12 mouse cellular contexts compared by ENCODE assay signal in the genomic region with DNA sequence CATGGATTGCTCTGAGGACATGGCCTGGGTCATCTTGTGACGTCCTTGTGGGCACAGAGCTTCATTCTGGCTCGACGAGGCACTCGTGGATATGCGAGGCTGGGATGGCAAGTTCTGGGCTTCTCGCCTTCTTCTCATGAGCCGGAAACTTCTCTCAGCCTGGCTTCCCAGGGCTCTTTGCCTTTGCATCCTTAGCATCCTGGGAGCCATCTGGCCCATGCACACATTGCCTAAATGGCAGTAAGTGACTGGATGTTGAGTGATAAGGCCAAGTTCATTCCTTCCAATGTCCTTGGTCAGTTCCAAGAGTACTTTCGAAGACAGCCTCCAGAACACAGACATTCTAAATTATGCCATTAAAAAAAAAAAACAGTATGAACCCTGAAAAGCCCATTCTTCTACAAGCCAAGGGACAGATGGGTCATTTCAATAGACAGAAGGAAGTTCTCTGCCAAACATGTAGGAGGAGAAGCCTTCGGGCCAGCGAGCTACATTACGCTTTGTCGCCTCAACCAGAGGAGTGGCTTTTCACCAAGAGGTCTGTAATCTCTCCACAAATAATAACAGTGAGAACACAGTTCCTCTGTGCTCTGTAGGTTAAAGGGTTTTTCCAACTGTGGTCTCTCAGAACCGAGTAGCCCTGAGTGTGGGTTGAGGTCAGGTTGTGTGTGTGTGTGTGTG. TPM values are rescaled to one million over a fixed set of nuclear protein-coding genes. Genes with fewer than 3 reads are reported as not detected.
DNase-seq lines count a peak whose midpoint lies in the region; ATAC-seq and TF ChIP-seq lines count a peak whose summit lies in the region.
"Had no signal": no experiment of that assay in that cellular context is flagged by ENCODE, and none has a peak within 500 bp of the region (broad histone marks: within the 10 kb centered on the region; RNA-seq: fewer than 3 reads in every experiment).

No protein-coding gene starts in this region.

- H3K4me3 ChIP-seq in intestine, embryonic 15.5 days (replicated peaks): no peak overlapping the region
- H3K4me3 ChIP-seq in midbrain, embryonic 16.5 days (ENCODE audit: low read depth, low read length): no peak overlapping the region
- H3K4me3 ChIP-seq in limb, embryonic 10.5 days: no peak overlapping the region
- H3K4me3 ChIP-seq in layer of hippocampus, adult 2 months: no peak overlapping the region
- H3K4me3 ChIP-seq: forebrain, embryonic 13.5 days; liver, embryonic 12.5 days; midbrain, embryonic 13.5 days had no signal

- peak overlapping the region; percentile 48; the same call in 1 of the 2 replicates for H3K27ac ChIP-seq in intestine, embryonic 15.5 days
- H3K27ac ChIP-seq in midbrain, embryonic 16.5 days (ENCODE audit: low read length): no peak overlapping the region
- H3K27ac ChIP-seq in limb, embryonic 10.5 days: no peak overlapping the region
- H3K27ac ChIP-seq in layer of hippocampus, adult 2 months: no peak overlapping the region
- H3K27ac ChIP-seq: forebrain, embryonic 13.5 days; liver, embryonic 12.5 days; midbrain, embryonic 13.5 days had no signal

- H3K27me3 ChIP-seq in intestine, embryonic 15.5 days (replicated peaks): no peaks in the 10 kb centered on the region
- H3K27me3 ChIP-seq in midbrain, embryonic 16.5 days (ENCODE audit: control insufficient read depth, insufficient read depth, low read depth, low read length): no peaks in the 10 kb centered on the region
- H3K27me3 ChIP-seq in limb, embryonic 10.5 days (ENCODE audit: low read depth, poor library complexity, severe bottlenecking): no peaks in the 10 kb centered on the region
- H3K27me3 ChIP-seq: forebrain, embryonic 13.5 days; midbrain, embryonic 13.5 days had no signal

- peak; percentile 46 for DNase-seq in heart, adult 8-10 months (ENCODE audit: low spot score)
- DNase-seq in heart, postnatal 25 days (ENCODE audit: low spot score): no peak
- peak; percentile 85 for DNase-seq in 416B (ENCODE audit: low read depth)
- peak; percentile 38 to 55 for DNase-seq in cerebellum, postnatal 10 days
- no peak for DNase-seq in limb, embryonic 10.5 days (ENCODE audit: low spot score)
- DNase-seq in layer of hippocampus, adult 2 months (ENCODE audit: low spot score in 2 of 2): no peak
- DNase-seq: layer of hippocampus, postnatal 36 days had no signal

- H3K9ac ChIP-seq in intestine, embryonic 15.5 days: no peak overlapping the region
- H3K9ac ChIP-seq in midbrain, embryonic 16.5 days (ENCODE audit: low read depth, low read length): no peak overlapping the region
- H3K9ac ChIP-seq: forebrain, embryonic 13.5 days; liver, embryonic 12.5 days; midbrain, embryonic 13.5 days had no signal

- ATAC-seq in intestine, embryonic 15.5 days: peak; percentile 20; the same call in 1 of the 2 replicates
- no peak for ATAC-seq in midbrain, embryonic 16.5 days
- ATAC-seq: forebrain, embryonic 13.5 days; liver, embryonic 12.5 days; midbrain, embryonic 13.5 days had no signal

- intact Hi-C loops in heart, postnatal 25 days (cut with DNase I): no loop called here

- TF ChIP-seq CTCF in layer of hippocampus, adult 2 months (conservative IDR thresholded peaks at IDR 0.05): no peak

- H3K4me2 ChIP-seq in intestine, embryonic 15.5 days (replicated peaks): no peak overlapping the region
- no peak overlapping the region for H3K4me2 ChIP-seq in midbrain, embryonic 16.5 days (ENCODE audit: low read length)
- H3K4me2 ChIP-seq: forebrain, embryonic 13.5 days; liver, embryonic 12.5 days; midbrain, embryonic 13.5 days had no signal

- no peaks in the 10 kb centered on the region for H3K9me3 ChIP-seq in intestine, embryonic 15.5 days
- no peaks in the 10 kb centered on the region for H3K9me3 ChIP-seq in midbrain, embryonic 16.5 days (replicated peaks; ENCODE audit: control insufficient read depth, low read length, poor library complexity, severe bottlenecking)
- no peaks in the 10 kb centered on the region for H3K9me3 ChIP-seq in limb, embryonic 10.5 days (replicated peaks)
- H3K9me3 ChIP-seq: forebrain, embryonic 13.5 days; liver, embryonic 12.5 days; midbrain, embryonic 13.5 days had no signal

- no peaks in the 10 kb centered on the region for H3K4me1 ChIP-seq in intestine, embryonic 15.5 days (replicated peaks)
- H3K4me1 ChIP-seq in midbrain, embryonic 16.5 days (ENCODE audit: control insufficient read depth, insufficient read depth, low read length): no peaks in the 10 kb centered on the region
- H3K4me1 ChIP-seq in limb, embryonic 10.5 days: peaks cover 13% of the 10 kb centered on the region
- H3K4me1 ChIP-seq: forebrain, embryonic 13.5 days; midbrain, embryonic 13.5 days had no signal

- 65% methylated on average over 13 of the region's 13 CpGs for WGBS in intestine, embryonic 15.5 days
- WGBS in midbrain, embryonic 16.5 days: 88% methylated on average over 13 of the region's 13 CpGs
- 91% methylated on average over 13 of the region's 13 CpGs for WGBS in limb, embryonic 10.5 days

- no peaks in the 10 kb centered on the region for H3K36me3 ChIP-seq in intestine, embryonic 15.5 days
- H3K36me3 ChIP-seq in midbrain, embryonic 16.5 days (ENCODE audit: control insufficient read depth, insufficient read depth, low read length): no peaks in the 10 kb centered on the region
- H3K36me3 ChIP-seq in limb, embryonic 10.5 days: no peaks in the 10 kb centered on the region
- H3K36me3 ChIP-seq: liver, embryonic 12.5 days; midbrain, embryonic 13.5 days had no signal

RNA-seq across cellular contexts. Expression of gene Itgb3, which starts 8.4 kb away (rescaled TPM):
- 1 to 10 TPM; 2.2 to 4.1 (median 2.9) TPM for total RNA-seq in heart, adult 8-10 months (2022)
- 1 to 10 TPM; 3.1 to 3.8 TPM for total RNA-seq in heart, postnatal 25 days (2021)
- 5.0 and 5.5 TPM in 2 replicates for polyA plus RNA-seq in intestine, embryonic 15.5 days (2015; fragmentation: Nextera tagmentation; extraction: Ambion mirVana)
- 0.80 and 0.99 TPM in 2 replicates for polyA plus RNA-seq in midbrain, embryonic 16.5 days (2015; fragmentation: Nextera tagmentation; extraction: Ambion mirVana)
- 2.6 and 2.7 TPM in 2 replicates for polyA plus RNA-seq in limb, embryonic 10.5 days (2016; fragmentation: Nextera tagmentation; extraction: Ambion mirVana)
- 1 to 10 TPM; 1.3 to 1.4 TPM for total RNA-seq in layer of hippocampus, adult 2 months (2021)

RNA-seq across cellular contexts. Expression of gene Myl4, which starts 48.9 kb away (rescaled TPM):
- total RNA-seq in heart, adult 8-10 months (2022): 100 to 1,000 TPM; 630 to 827 (median 696) TPM
- 100 to 1,000 TPM; 832 to 984 TPM for total RNA-seq in heart, postnatal 25 days (2021)
- 4.3 and 6.4 TPM in 2 replicates for polyA plus RNA-seq in intestine, embryonic 15.5 days (2015; fragmentation: Nextera tagmentation; extraction: Ambion mirVana)
- polyA plus RNA-seq in midbrain, embryonic 16.5 days (2015; fragmentation: Nextera tagmentation; extraction: Ambion mirVana): 2.7 and 3.6 TPM in 2 replicates
- polyA plus RNA-seq in limb, embryonic 10.5 days (2016; fragmentation: Nextera tagmentation; extraction: Ambion mirVana): 3.0 and 3.1 TPM in 2 replicates
- 1 to 10 TPM; 2.7 to 2.9 TPM for total RNA-seq in layer of hippocampus, adult 2 months (2021)

RNA-seq across cellular contexts. Expression of gene Cdc27, which starts 49.0 kb away (rescaled TPM):
- total RNA-seq in heart, adult 8-10 months (2022): 10 to 100 TPM; 24.6 to 33.6 (median 30.5) TPM
- total RNA-seq in heart, postnatal 25 days (2021): 10 to 100 TPM; 28.6 to 29.7 TPM
- 31.2 and 33.8 TPM in 2 replicates for polyA plus RNA-seq in intestine, embryonic 15.5 days (2015; fragmentation: Nextera tagmentation; extraction: Ambion mirVana)
- 32.3 and 37.2 TPM in 2 replicates for polyA plus RNA-seq in midbrain, embryonic 16.5 days (2015; fragmentation: Nextera tagmentation; extraction: Ambion mirVana)
- 49.5 and 60.4 TPM in 2 replicates for polyA plus RNA-seq in limb, embryonic 10.5 days (2016; fragmentation: Nextera tagmentation; extraction: Ambion mirVana)
- total RNA-seq in layer of hippocampus, adult 2 months (2021): 10 to 100 TPM; 54.5 to 57.3 TPM

Comparison
In these comparisons a context has a peak if more than half of its experiments do, and no peak if none do; other contexts are left out.
1. DNase-seq: peak in heart, adult 8-10 months (single experiment), 416B (single experiment) and cerebellum, postnatal 10 days (2 of 2); none in heart, postnatal 25 days (single experiment), limb, embryonic 10.5 days (single experiment) and layer of hippocampus, adult 2 months (0 of 2).
2. RNA of gene Myl4, which starts 48.9 kb away (total RNA-seq): 832 to 984 TPM in heart, postnatal 25 days and 630 to 827 TPM in heart, adult 8-10 months; 2.7 to 2.9 TPM in layer of hippocampus, adult 2 months; every median in the first group is over 100 times any median in the second.